Mouse (Mus musculus) limb, embryonic 12.5 days (tissue): ENCODE data around the gene Chsy1. TPM values are rescaled to one million over a fixed set of nuclear protein-coding genes. Genes with fewer than 3 reads are reported as not detected.
A peak's percentile ranks its signal among the peaks of the same experiment; 100 is the strongest.

Source experiments
- ATAC-seq: fragments of 200-750 bp; cut with Nextera tagmentation; 2 replicates; pipeline ENCODE4 v1.8.0; 2017; ENCODE audit warnings: low read depth, moderate TSS enrichment; ENCODE audit not compliant: insufficient number of reproducible peaks, insufficient read depth, low FRiP score, low TSS enrichment
- H3K27ac ChIP-seq: fragments of 300-500 bp; sonication (generic); 2 replicates; pipeline ENCODE4 v1.5.1; 2016; ENCODE audit warnings: mild to moderate bottlenecking, moderate library complexity
- H3K27me3 ChIP-seq: fragments of 300-500 bp; sonication (generic); 2 replicates; pipeline ENCODE4 v1.6.1; 2016; ENCODE audit warnings: mild to moderate bottlenecking, moderate library complexity
- H3K36me3 ChIP-seq: fragments of 300-500 bp; sonication (generic); 2 replicates; pipeline ENCODE4 v1.6.1; 2016; ENCODE audit warnings: mild to moderate bottlenecking, moderate library complexity
- H3K4me1 ChIP-seq: fragments of 300-500 bp; sonication (generic); replicated peaks from 2 replicates; pipeline ENCODE4 v1.6.1; 2016
- H3K4me2 ChIP-seq: fragments of 300-500 bp; sonication (generic); 2 replicates; pipeline ENCODE4 v1.6.1; 2016; ENCODE audit warnings: mild to moderate bottlenecking, moderate library complexity
- H3K4me3 ChIP-seq: fragments of 300-500 bp; sonication (generic); replicated peaks from 2 replicates; pipeline ENCODE4 v1.5.1; 2016; ENCODE audit warnings: mild to moderate bottlenecking
- H3K9ac ChIP-seq: fragments of 300-500 bp; sonication (generic); replicated peaks from 2 replicates; pipeline ENCODE4 v1.6.1; 2016; ENCODE audit warnings: mild to moderate bottlenecking, moderate library complexity
- H3K9me3 ChIP-seq: fragments of 300-500 bp; sonication (generic); 2 replicates; pipeline ENCODE4 v1.6.1; 2016; ENCODE audit warnings: mild to moderate bottlenecking, moderate library complexity
- WGBS: fragments of 180-500 bp; shearing (Covaris S2); methylation state at CpG from one replicate; pipeline ENCODE4 v1.1.7; 2016; 5-methylcytosine and 5-hydroxymethylcytosine counted together
- polyA plus RNA-seq: library from polyadenylated mRNA; unstranded; fragments of >200 nt; fragmentation: Nextera tagmentation; extraction: Ambion mirVana; gene quantifications from 2 replicates; pipeline ENCODE4 v1.2.1, GENCODE M21; 2016

Gene Chsy1
- polyA plus RNA-seq, 1 experiment from 2014 or later = 23.0 TPM

GRCm38 (mm10) chr7:66125368-66125767 is 16.1 kb downstream of the Chsy1 start:
- H3K27ac ChIP-seq = no peak overlapping the region
- ATAC-seq = no peak
- H3K27me3 ChIP-seq = no peaks in the 10 kb centered on the region
- no peaks in the 10 kb centered on the region for H3K9me3 ChIP-seq
- no peak overlapping the region for H3K9ac ChIP-seq
- H3K36me3 ChIP-seq = peaks cover 47% of the 10 kb centered on the region
- no peak overlapping the region for H3K4me3 ChIP-seq
- H3K4me2 ChIP-seq = no peak overlapping the region
- peaks cover 28% of the 10 kb centered on the region for H3K4me1 ChIP-seq
- 88% methylated on average over 14 of the region's 14 CpGs for WGBS

GRCm38 (mm10) chr7:66127951-66128645 is 18.8 kb downstream of the Chsy1 start:
- Histone ChIP-seq H3K27ac (no peak overlapping the region), H3K9ac (no peak overlapping the region), H3K27me3 (no peaks in the 10 kb centered on the region), H3K36me3 (peaks cover 65% of the 10 kb centered on the region), H3K9me3 (no peaks in the 10 kb centered on the region), H3K4me1 (peaks cover 13% of the 10 kb centered on the region), H3K4me2 (no peak overlapping the region), H3K4me3 (no peak overlapping the region)
- WGBS = 72% methylated on average over 4 of the region's 4 CpGs
- ATAC-seq = 0 out of 2 replicates have a peak, but pooled peaks have one; percentile 47

- Histone ChIP-seq H3K27ac (no peak overlapping the region), H3K4me2 (no peak overlapping the region), H3K36me3 (peaks cover 65% of the 10 kb centered on the region), H3K9me3 (no peaks in the 10 kb centered on the region), H3K27me3 (no peaks in the 10 kb centered on the region), H3K4me3 (no peak overlapping the region), H3K4me1 (peaks cover 13% of the 10 kb centered on the region), H3K9ac (no peak overlapping the region)
- 48% methylated on average over 3 of the region's 3 CpGs for WGBS
- ATAC-seq = no peak
Observed at GRCm38 (mm10) chr7:66128857-66129256, 19.5 kb downstream of the Chsy1 start.

GRCm38 (mm10) chr7:66130296-66130695 is 21.0 kb downstream of the Chsy1 start:
- H3K36me3 ChIP-seq = peaks cover 60% of the 10 kb centered on the region
- WGBS = 92% methylated on average over 2 of the region's 2 CpGs
- H3K9ac ChIP-seq = no peak overlapping the region
- no peaks in the 10 kb centered on the region for H3K9me3 ChIP-seq
- H3K27ac ChIP-seq = no peak overlapping the region
- ATAC-seq = no peak
- no peak overlapping the region for H3K4me2 ChIP-seq
- H3K4me1 ChIP-seq = peaks cover 21% of the 10 kb centered on the region
- no peaks in the 10 kb centered on the region for H3K27me3 ChIP-seq
- no peak overlapping the region for H3K4me3 ChIP-seq

GRCm38 (mm10) chr7:66131776-66132421 is 22.6 kb downstream of the Chsy1 start:
- no peak overlapping the region for H3K4me2 ChIP-seq
- no peak for ATAC-seq
- H3K36me3 ChIP-seq = peaks cover 44% of the 10 kb centered on the region
- 95% methylated on average over 4 of the region's 4 CpGs for WGBS
- no peaks in the 10 kb centered on the region for H3K27me3 ChIP-seq
- H3K4me3 ChIP-seq = no peak overlapping the region
- peaks cover 33% of the 10 kb centered on the region for H3K4me1 ChIP-seq
- no peak overlapping the region for H3K9ac ChIP-seq
- H3K9me3 ChIP-seq = no peaks in the 10 kb centered on the region
- no peak overlapping the region for H3K27ac ChIP-seq

GRCm38 (mm10) chr7:66134154-66134553 is 24.8 kb downstream of the Chsy1 start:
- Histone ChIP-seq H3K27ac (no peak overlapping the region), H3K4me1 (peaks cover 29% of the 10 kb centered on the region), H3K4me3 (no peak overlapping the region), H3K9me3 (no peaks in the 10 kb centered on the region), H3K4me2 (no peak overlapping the region), H3K27me3 (no peaks in the 10 kb centered on the region), H3K9ac (no peak overlapping the region), H3K36me3 (peaks cover 27% of the 10 kb centered on the region)
- ATAC-seq = no peak
- 96% methylated on average over 3 of the region's 3 CpGs for WGBS

GRCm38 (mm10) chr7:66135644-66136043 is 26.3 kb downstream of the Chsy1 start:
- 83% methylated on average over 3 of the region's 3 CpGs for WGBS
- H3K4me2 ChIP-seq = no peak overlapping the region
- no peak for ATAC-seq
- H3K9me3 ChIP-seq = no peaks in the 10 kb centered on the region
- peaks cover 26% of the 10 kb centered on the region for H3K36me3 ChIP-seq
- H3K4me3 ChIP-seq = no peak overlapping the region
- H3K27me3 ChIP-seq = no peaks in the 10 kb centered on the region
- peaks cover 41% of the 10 kb centered on the region for H3K4me1 ChIP-seq
- H3K9ac ChIP-seq = no peak overlapping the region
- H3K27ac ChIP-seq = peak overlapping the region; percentile 69

GRCm38 (mm10) chr7:66136187-66136586 is 26.9 kb downstream of the Chsy1 start:
- Histone ChIP-seq H3K9ac (no peak overlapping the region), H3K27me3 (no peaks in the 10 kb centered on the region), H3K9me3 (no peaks in the 10 kb centered on the region), H3K4me3 (no peak overlapping the region), H3K36me3 (peaks cover 21% of the 10 kb centered on the region), H3K4me1 (peaks cover 47% of the 10 kb centered on the region), H3K27ac (peak overlapping the region; percentile 69), H3K4me2 (no peak overlapping the region)
- ATAC-seq = 0 out of 2 replicates have a peak, but pooled peaks have one; percentile 52

- H3K36me3 ChIP-seq = peaks cover 10% of the 10 kb centered on the region; the same call in 1 of the 2 replicates
- H3K4me3 ChIP-seq = no peak overlapping the region
- ATAC-seq = no peak
- WGBS = 90% methylated on average over 4 of the region's 4 CpGs
- no peak overlapping the region for H3K4me2 ChIP-seq
- H3K9me3 ChIP-seq = no peaks in the 10 kb centered on the region
- no peak overlapping the region for H3K27ac ChIP-seq
- no peaks in the 10 kb centered on the region for H3K27me3 ChIP-seq
- H3K9ac ChIP-seq = no peak overlapping the region
- peaks cover 49% of the 10 kb centered on the region for H3K4me1 ChIP-seq
Observed at GRCm38 (mm10) chr7:66137309-66137708, 28.0 kb downstream of the Chsy1 start.

GRCm38 (mm10) chr7:66138301-66138700 is 29.0 kb downstream of the Chsy1 start:
- Histone ChIP-seq H3K9me3 (no peaks in the 10 kb centered on the region), H3K27me3 (no peaks in the 10 kb centered on the region), H3K4me2 (no peak overlapping the region), H3K4me3 (no peak overlapping the region), H3K9ac (no peak overlapping the region), H3K27ac (no peak overlapping the region), H3K4me1 (peaks cover 49% of the 10 kb centered on the region), H3K36me3 (peaks cover 10% of the 10 kb centered on the region; the same call in 1 of the 2 replicates)
- no peak for ATAC-seq
- 55% methylated on average over 4 of the region's 4 CpGs for WGBS

- ATAC-seq = no peak
- no peak overlapping the region for H3K9ac ChIP-seq
- peaks cover 10% of the 10 kb centered on the region; the same call in 1 of the 2 replicates for H3K36me3 ChIP-seq
- no peak overlapping the region for H3K27ac ChIP-seq
- H3K4me2 ChIP-seq = no peak overlapping the region
- WGBS = 84% methylated on average over 5 of the region's 5 CpGs
- H3K4me3 ChIP-seq = no peak overlapping the region
- H3K4me1 ChIP-seq = peaks cover 49% of the 10 kb centered on the region
- H3K27me3 ChIP-seq = no peaks in the 10 kb centered on the region
- no peaks in the 10 kb centered on the region for H3K9me3 ChIP-seq
Observed at GRCm38 (mm10) chr7:66138878-66139277, 29.6 kb downstream of the Chsy1 start.
